Mouse (Mus musculus): Measurements from ENCODE around the gene Trib2. TPM values are rescaled to one million over a fixed set of nuclear protein-coding genes. Genes with fewer than 3 reads are reported as not detected.
A peak's percentile ranks its signal among the peaks of the same experiment; 100 is the strongest.

Gene Trib2
- 40.3 and 42.2 TPM in 2 replicates for polyA plus RNA-seq (2015; fragmentation: Nextera tagmentation; extraction: Ambion mirVana)

GRCm38 (mm10) chr12:15816740-15817178 lies at the start of gene Trib2:
TSS of gene Trib2 (minus strand) at chr12:15816922.
- WGBS = under 1% methylated on average over 50 of the region's 50 CpGs
- peaks cover 21% of the 10 kb centered on the region for H3K4me1 ChIP-seq
- H3K4me3 ChIP-seq = peak within 1 kb of the TSS; percentile 68
- peak within 1 kb of the TSS; percentile 80 for H3K4me2 ChIP-seq
- no peaks in the 10 kb centered on the region for H3K36me3 ChIP-seq
- no peaks in the 10 kb centered on the region for H3K27me3 ChIP-seq (replicated peaks)
- no peaks in the 10 kb centered on the region for H3K9me3 ChIP-seq
- H3K9ac ChIP-seq = peak within 1 kb of the TSS; percentile 95
- ATAC-seq (ENCODE audit: extremely low read depth, insufficient number of reproducible peaks, low FRiP score, low TSS enrichment) = peak; percentile 81
- peak within 1 kb of the TSS; percentile 98 for H3K27ac ChIP-seq (replicated peaks)

GRCm38 (mm10) chr12:15858005-15858404 lies 41.3 kb upstream of the Trib2 start:
- H3K9me3 ChIP-seq = no peaks in the 10 kb centered on the region
- H3K36me3 ChIP-seq = no peaks in the 10 kb centered on the region
- H3K4me1 ChIP-seq = peaks cover 1% of the 10 kb centered on the region; the same call in 1 of the 2 replicates
- no peak overlapping the region for H3K27ac ChIP-seq (replicated peaks)
- H3K4me2 ChIP-seq = no peak overlapping the region
- H3K4me3 ChIP-seq = no peak overlapping the region
- no peak overlapping the region for H3K9ac ChIP-seq
- no peak for ATAC-seq (ENCODE audit: extremely low read depth, insufficient number of reproducible peaks, low FRiP score, low TSS enrichment)
- no peaks in the 10 kb centered on the region for H3K27me3 ChIP-seq (replicated peaks)
- 85% methylated on average over 4 of the region's 4 CpGs for WGBS

GRCm38 (mm10) chr12:15855891-15856290 lies 39.2 kb upstream of the Trib2 start:
- no peak for ATAC-seq (ENCODE audit: extremely low read depth, insufficient number of reproducible peaks, low FRiP score, low TSS enrichment)
- Histone ChIP-seq H3K27me3 (replicated peaks) (no peaks in the 10 kb centered on the region), H3K4me1 (peaks cover 16% of the 10 kb centered on the region), H3K36me3 (no peaks in the 10 kb centered on the region), H3K27ac (replicated peaks) (no peak overlapping the region), H3K9ac (no peak overlapping the region), H3K4me3 (no peak overlapping the region), H3K9me3 (no peaks in the 10 kb centered on the region), H3K4me2 (no peak overlapping the region)
- WGBS = 70% methylated on average over 5 of the region's 5 CpGs

- H3K36me3 ChIP-seq = no peaks in the 10 kb centered on the region
- H3K27me3 ChIP-seq (replicated peaks) = no peaks in the 10 kb centered on the region
- H3K9me3 ChIP-seq = no peaks in the 10 kb centered on the region
- no peak overlapping the region for H3K4me3 ChIP-seq
- 66% methylated on average over 4 of the region's 4 CpGs for WGBS
- ATAC-seq (ENCODE audit: extremely low read depth, insufficient number of reproducible peaks, low FRiP score, low TSS enrichment) = no peak
- H3K9ac ChIP-seq = no peak overlapping the region
- H3K4me2 ChIP-seq = no peak overlapping the region
- H3K4me1 ChIP-seq = peaks cover 36% of the 10 kb centered on the region
- no peak overlapping the region for H3K27ac ChIP-seq (replicated peaks)
Observed at GRCm38 (mm10) chr12:15852781-15853180, 36.1 kb upstream of the Trib2 start.

- 82% methylated on average over 4 of the region's 4 CpGs for WGBS
- peaks cover 36% of the 10 kb centered on the region for H3K4me1 ChIP-seq
Observed at GRCm38 (mm10) chr12:15852031-15852430, 35.3 kb upstream of the Trib2 start.

GRCm38 (mm10) chr12:15850441-15850895 lies 33.7 kb upstream of the Trib2 start:
- no peak for ATAC-seq (ENCODE audit: extremely low read depth, insufficient number of reproducible peaks, low FRiP score, low TSS enrichment)
- WGBS = 55% methylated on average over 8 of the region's 8 CpGs
- no peaks in the 10 kb centered on the region for H3K27me3 ChIP-seq (replicated peaks)
- H3K36me3 ChIP-seq = no peaks in the 10 kb centered on the region
- H3K4me3 ChIP-seq = no peak overlapping the region
- no peak overlapping the region for H3K9ac ChIP-seq
- H3K27ac ChIP-seq (replicated peaks) = peak overlapping the region; percentile 81
- 0 out of 2 replicates have a peak overlapping the region, but pooled peaks have one; percentile 42 for H3K4me2 ChIP-seq
- H3K9me3 ChIP-seq = no peaks in the 10 kb centered on the region
- H3K4me1 ChIP-seq = peaks cover 36% of the 10 kb centered on the region

More at GRCm38 (mm10) chr12:15852031-15852430, 35.3 kb upstream of the Trib2 start:
- no peaks in the 10 kb centered on the region for H3K36me3 ChIP-seq
- no peaks in the 10 kb centered on the region for H3K27me3 ChIP-seq (replicated peaks)
- H3K9me3 ChIP-seq = no peaks in the 10 kb centered on the region
- no peak for ATAC-seq (ENCODE audit: extremely low read depth, insufficient number of reproducible peaks, low FRiP score, low TSS enrichment)
- H3K4me2 ChIP-seq = no peak overlapping the region
- no peak overlapping the region for H3K9ac ChIP-seq
- no peak overlapping the region for H3K4me3 ChIP-seq
- H3K27ac ChIP-seq (replicated peaks) = no peak overlapping the region

- no peaks in the 10 kb centered on the region for H3K27me3 ChIP-seq (replicated peaks)
- no peaks in the 10 kb centered on the region for H3K36me3 ChIP-seq
- WGBS = 17% methylated on average over 3 of the region's 3 CpGs
- H3K4me3 ChIP-seq = no peak overlapping the region
- peak; percentile 71; the same call in 1 of the 2 replicates for ATAC-seq (ENCODE audit: extremely low read depth, insufficient number of reproducible peaks, low FRiP score, low TSS enrichment)
- no peak overlapping the region for H3K9ac ChIP-seq
- H3K4me2 ChIP-seq = peak overlapping the region; percentile 42
- H3K27ac ChIP-seq (replicated peaks) = peak overlapping the region; percentile 81
- H3K9me3 ChIP-seq = no peaks in the 10 kb centered on the region
- H3K4me1 ChIP-seq = peaks cover 36% of the 10 kb centered on the region
Observed at GRCm38 (mm10) chr12:15849861-15850294, 33.2 kb upstream of the Trib2 start.

- H3K36me3 ChIP-seq = no peaks in the 10 kb centered on the region
- H3K4me1 ChIP-seq = peaks cover 36% of the 10 kb centered on the region
- no peak overlapping the region for H3K4me3 ChIP-seq
- ATAC-seq (ENCODE audit: extremely low read depth, insufficient number of reproducible peaks, low FRiP score, low TSS enrichment) = no peak
- 60% methylated on average over 4 of the region's 4 CpGs for WGBS
- H3K27ac ChIP-seq (replicated peaks) = no peak overlapping the region
- H3K27me3 ChIP-seq (replicated peaks) = no peaks in the 10 kb centered on the region
- H3K4me2 ChIP-seq = no peak overlapping the region
- H3K9ac ChIP-seq = no peak overlapping the region
- H3K9me3 ChIP-seq = no peaks in the 10 kb centered on the region
Observed at GRCm38 (mm10) chr12:15848391-15848790, 31.7 kb upstream of the Trib2 start.

GRCm38 (mm10) chr12:15844701-15845100 lies 28.0 kb upstream of the Trib2 start:
- Histone ChIP-seq H3K36me3 (no peaks in the 10 kb centered on the region), H3K27me3 (replicated peaks) (no peaks in the 10 kb centered on the region), H3K4me2 (no peak overlapping the region), H3K4me1 (peaks cover 8% of the 10 kb centered on the region), H3K4me3 (no peak overlapping the region), H3K9ac (no peak overlapping the region), H3K9me3 (no peaks in the 10 kb centered on the region), H3K27ac (replicated peaks) (no peak overlapping the region)
- WGBS = 71% methylated on average over 3 of the region's 3 CpGs
- ATAC-seq (ENCODE audit: extremely low read depth, insufficient number of reproducible peaks, low FRiP score, low TSS enrichment) = no peak

GRCm38 (mm10) chr12:15840864-15841557 lies 24.3 kb upstream of the Trib2 start:
- ATAC-seq (ENCODE audit: extremely low read depth, insufficient number of reproducible peaks, low FRiP score, low TSS enrichment) = no peak
- WGBS = 87% methylated on average over 12 of the region's 12 CpGs

GRCm38 (mm10) chr12:15838201-15838600 lies 21.5 kb upstream of the Trib2 start:
- no peak overlapping the region for H3K9ac ChIP-seq
- H3K27me3 ChIP-seq (replicated peaks) = no peaks in the 10 kb centered on the region
- no peaks in the 10 kb centered on the region for H3K4me1 ChIP-seq
- no peaks in the 10 kb centered on the region for H3K9me3 ChIP-seq
- H3K4me3 ChIP-seq = no peak overlapping the region
- no peak for ATAC-seq (ENCODE audit: extremely low read depth, insufficient number of reproducible peaks, low FRiP score, low TSS enrichment)
- WGBS = 78% methylated on average over 2 of the region's 2 CpGs
- H3K36me3 ChIP-seq = no peaks in the 10 kb centered on the region
- H3K4me2 ChIP-seq = no peak overlapping the region
- H3K27ac ChIP-seq (replicated peaks) = no peak overlapping the region

More at GRCm38 (mm10) chr12:15840864-15841557, 24.3 kb upstream of the Trib2 start:
- Histone ChIP-seq H3K27me3 (replicated peaks) (no peaks in the 10 kb centered on the region), H3K4me3 (no peak overlapping the region), H3K27ac (replicated peaks) (no peak overlapping the region), H3K9ac (no peak overlapping the region), H3K4me1 (no peaks in the 10 kb centered on the region), H3K4me2 (no peak overlapping the region), H3K9me3 (no peaks in the 10 kb centered on the region), H3K36me3 (no peaks in the 10 kb centered on the region)

GRCm38 (mm10) chr12:15837566-15837965 lies 20.8 kb upstream of the Trib2 start:
- Histone ChIP-seq H3K9me3 (no peaks in the 10 kb centered on the region), H3K9ac (no peak overlapping the region), H3K4me2 (no peak overlapping the region), H3K27me3 (replicated peaks) (no peaks in the 10 kb centered on the region), H3K4me1 (no peaks in the 10 kb centered on the region), H3K4me3 (no peak overlapping the region), H3K36me3 (no peaks in the 10 kb centered on the region), H3K27ac (replicated peaks) (no peak overlapping the region)
- ATAC-seq (ENCODE audit: extremely low read depth, insufficient number of reproducible peaks, low FRiP score, low TSS enrichment) = no peak
- WGBS = 80% methylated on average over 4 of the region's 4 CpGs
